Mouse (Mus musculus) stomach, postnatal 0 days (tissue): ENCODE measurements at regions not wholly inside any gene's neighbourhood (a gene's known extent, or its start where the extent isn't known, plus 50 kb on each side); places are given as distances from the start of the nearest gene placed in this dataset.

ENCODE experiments used
- ATAC-seq: fragments of 200-750 bp; cut with Nextera tagmentation; 2 replicates; pipeline ENCODE4 v1.8.0; 2017; ENCODE audit not compliant: low FRiP score, low TSS enrichment
- DNase-seq: peaks from one replicate; pipeline ENCODE4 v3.0.0-alpha.2; 2016; ENCODE audit warnings: low spot score
- H3K27ac ChIP-seq: fragments of 300-500 bp; sonication (generic); replicated peaks from 2 replicates; pipeline ENCODE4 v1.5.1; 2014; ENCODE audit warnings: mild to moderate bottlenecking, control low read depth
- H3K27me3 ChIP-seq: fragments of 300-500 bp; sonication (generic); 2 replicates; pipeline ENCODE4 v1.6.1; 2014; ENCODE audit warnings: low read length; ENCODE audit not compliant: control insufficient read depth, insufficient read depth
- H3K36me3 ChIP-seq: fragments of 300-500 bp; sonication (generic); 2 replicates; pipeline ENCODE4 v1.6.1; 2014; ENCODE audit warnings: low read length, mixed read lengths; ENCODE audit not compliant: control insufficient read depth, insufficient read depth
- H3K4me1 ChIP-seq: fragments of 300-500 bp; sonication (generic); replicated peaks from 2 replicates; pipeline ENCODE4 v1.6.1; 2014; ENCODE audit warnings: antibody characterized with exemption; ENCODE audit not compliant: control insufficient read depth, insufficient read depth
- H3K4me2 ChIP-seq: fragments of 300-500 bp; sonication (generic); replicated peaks from 2 replicates; pipeline ENCODE4 v1.6.1; 2014; ENCODE audit warnings: low read depth, mild to moderate bottlenecking, control low read depth, moderate library complexity
- H3K4me3 ChIP-seq: fragments of 300-500 bp; sonication (generic); 2 replicates; pipeline ENCODE4 v1.5.1; 2014; ENCODE audit warnings: low read depth, low read length, control low read depth
- H3K9ac ChIP-seq: fragments of 300-500 bp; sonication (generic); 2 replicates; pipeline ENCODE4 v1.6.1; 2014; ENCODE audit warnings: mild to moderate bottlenecking, low read length, control low read depth, mixed read lengths
- H3K9me3 ChIP-seq: fragments of 300-500 bp; sonication (generic); 2 replicates; pipeline ENCODE4 v1.6.1; 2016; ENCODE audit warnings: low read length; ENCODE audit not compliant: control insufficient read depth
- CTCF ChIP-seq: IDR thresholded peaks from 2 replicates; pipeline ENCODE4 v1.5.1; 2016; ENCODE audit warnings: antibody characterized with exemption, low read depth, mild to moderate bottlenecking, moderate library complexity
- EP300 ChIP-seq: optimal IDR thresholded peaks from 2 replicates; pipeline ENCODE3; 2016; ENCODE audit warnings: antibody characterized with exemption
- WGBS: fragments of 180-500 bp; shearing (Covaris S2); extraction: QIAGEN DNeasy Blood & Tissue Kit; methylation state at CpG from one replicate; pipeline ENCODE4 v1.1.7; 2014; 5-methylcytosine and 5-hydroxymethylcytosine counted together

GRCm38 (mm10) chr1:50704639-50705038, 195.8 kb upstream of the Tmeff2 start:
- no peak for DNase-seq
- Histone ChIP-seq H3K36me3 (no peaks in the 10 kb centered on the region), H3K4me1 (no peaks in the 10 kb centered on the region), H3K4me2 (no peak overlapping the region), H3K4me3 (no peak overlapping the region), H3K9ac (no peak overlapping the region), H3K27me3 (no peaks in the 10 kb centered on the region), H3K9me3 (no peaks in the 10 kb centered on the region), H3K27ac (no peak overlapping the region)
- no peak for TF ChIP-seq CTCF
- no peak for TF ChIP-seq EP300
- WGBS = 86% methylated on average over 2 of the region's 2 CpGs
- no peak for ATAC-seq

- Histone ChIP-seq H3K27ac (no peak overlapping the region), H3K4me3 (no peak overlapping the region), H3K9ac (no peak overlapping the region), H3K36me3 (no peaks in the 10 kb centered on the region), H3K27me3 (no peaks in the 10 kb centered on the region), H3K4me2 (no peak overlapping the region), H3K9me3 (no peaks in the 10 kb centered on the region), H3K4me1 (no peaks in the 10 kb centered on the region)
- no peak for TF ChIP-seq CTCF
- TF ChIP-seq EP300 = no peak
- WGBS = 68% methylated on average over 5 of the region's 5 CpGs
- DNase-seq = no peak
- ATAC-seq = no peak
These were observed 155.4 kb upstream of the Tmeff2 start for GRCm38 (mm10) chr1:50745049-50745448.

- no peak overlapping the region for H3K9ac ChIP-seq
- TF ChIP-seq CTCF (no peak), EP300 (no peak)
- H3K4me3 ChIP-seq = no peak overlapping the region
- no peaks in the 10 kb centered on the region for H3K36me3 ChIP-seq
- H3K27me3 ChIP-seq = no peaks in the 10 kb centered on the region
- DNase-seq = no peak
- no peak overlapping the region for H3K27ac ChIP-seq
- H3K9me3 ChIP-seq = no peaks in the 10 kb centered on the region
- ATAC-seq = no peak
- H3K4me2 ChIP-seq = no peak overlapping the region
- H3K4me1 ChIP-seq = no peaks in the 10 kb centered on the region
These were observed 130.2 kb upstream of the Tmeff2 start for GRCm38 (mm10) chr1:50770211-50770610.

- Histone ChIP-seq H3K4me1 (no peaks in the 10 kb centered on the region), H3K9ac (no peak overlapping the region), H3K27ac (no peak overlapping the region), H3K9me3 (no peaks in the 10 kb centered on the region), H3K4me2 (no peak overlapping the region), H3K36me3 (no peaks in the 10 kb centered on the region), H3K4me3 (no peak overlapping the region), H3K27me3 (no peaks in the 10 kb centered on the region)
- 42% methylated on average over 3 of the region's 3 CpGs for WGBS
- TF ChIP-seq EP300 (no peak), CTCF (no peak)
- ATAC-seq (no peak), DNase-seq (no peak)
These were observed 105.2 kb upstream of the Tmeff2 start for GRCm38 (mm10) chr1:50795264-50795663.

GRCm38 (mm10) chr1:50798166-50798565, 102.3 kb upstream of the Tmeff2 start:
- TF ChIP-seq EP300 (no peak), CTCF (no peak)
- DNase-seq (no peak), ATAC-seq (no peak)
- no peaks in the 10 kb centered on the region for H3K27me3 ChIP-seq
- H3K27ac ChIP-seq = no peak overlapping the region
- 58% methylated on average over 3 of the region's 3 CpGs for WGBS
- no peak overlapping the region for H3K9ac ChIP-seq
- H3K36me3 ChIP-seq = no peaks in the 10 kb centered on the region
- no peaks in the 10 kb centered on the region for H3K9me3 ChIP-seq
- H3K4me2 ChIP-seq = no peak overlapping the region
- H3K4me3 ChIP-seq = no peak overlapping the region
- H3K4me1 ChIP-seq = no peaks in the 10 kb centered on the region

- WGBS = 59% methylated on average over 1 of the region's 1 CpGs
- Histone ChIP-seq H3K4me1 (no peaks in the 10 kb centered on the region), H3K4me2 (no peak overlapping the region), H3K4me3 (no peak overlapping the region), H3K9ac (no peak overlapping the region), H3K27ac (no peak overlapping the region), H3K9me3 (no peaks in the 10 kb centered on the region), H3K36me3 (no peaks in the 10 kb centered on the region), H3K27me3 (no peaks in the 10 kb centered on the region)
- DNase-seq (no peak), ATAC-seq (no peak)
- TF ChIP-seq EP300 (no peak), CTCF (no peak)
These were observed 94.1 kb upstream of the Tmeff2 start for GRCm38 (mm10) chr1:50806321-50806720.
